Mouse (Mus musculus): Measurements from ENCODE around the gene Galnt11.

The Galnt11 gene

GRCm38 (mm10) chr5:25252825-25253544, 31.3 kb downstream of the Galnt11 start:
- ATAC-seq (ENCODE audit: low TSS enrichment): no peak

GRCm38 (mm10) chr5:25254491-25254890, 32.8 kb downstream of the Galnt11 start:
- ATAC-seq (ENCODE audit: low TSS enrichment): no peak

- ATAC-seq (ENCODE audit: low TSS enrichment): peak; percentile 80
These were observed 35.0 kb downstream of the Galnt11 start for GRCm38 (mm10) chr5:25256686-25257085.

- ATAC-seq (ENCODE audit: low TSS enrichment): no peak
These were observed 39.7 kb downstream of the Galnt11 start for GRCm38 (mm10) chr5:25261452-25261851.

GRCm38 (mm10) chr5:25262266-25262665, 40.6 kb downstream of the Galnt11 start:
- no peak for ATAC-seq (ENCODE audit: low TSS enrichment)

GRCm38 (mm10) chr5:25268258-25268888, 46.7 kb downstream of the Galnt11 start:
- ATAC-seq (ENCODE audit: low TSS enrichment): no peak

GRCm38 (mm10) chr5:25275629-25276028, 53.9 kb downstream of the Galnt11 start:
- no peak for ATAC-seq (ENCODE audit: low TSS enrichment)

- peak; percentile 54; the same call in 1 of the 2 replicates for ATAC-seq (ENCODE audit: low TSS enrichment)
These were observed 54.7 kb downstream of the Galnt11 start for GRCm38 (mm10) chr5:25276365-25276764.

- ATAC-seq (ENCODE audit: low TSS enrichment): no peak
These were observed 62.3 kb downstream of the Galnt11 start for GRCm38 (mm10) chr5:25283988-25284387.

- peak; percentile 89 for ATAC-seq (ENCODE audit: low TSS enrichment)
These were observed 75.1 kb downstream of the Galnt11 start for GRCm38 (mm10) chr5:25296830-25297229.

- no peak for ATAC-seq (ENCODE audit: low TSS enrichment)
These were observed 88.5 kb downstream of the Galnt11 start for GRCm38 (mm10) chr5:25310226-25310625.

- ATAC-seq (ENCODE audit: low TSS enrichment): no peak
These were observed 92.2 kb downstream of the Galnt11 start for GRCm38 (mm10) chr5:25313881-25314280.

All from frontal cortex, adult (tissue).